Mouse (Mus musculus): Measurements from ENCODE around the gene Mib2. TPM values are rescaled to one million over a fixed set of nuclear protein-coding genes. Genes with fewer than 3 reads are reported as not detected.

Mib2 gene
- polyA plus RNA-seq, 1 experiment: 106 TPM

DNA sequence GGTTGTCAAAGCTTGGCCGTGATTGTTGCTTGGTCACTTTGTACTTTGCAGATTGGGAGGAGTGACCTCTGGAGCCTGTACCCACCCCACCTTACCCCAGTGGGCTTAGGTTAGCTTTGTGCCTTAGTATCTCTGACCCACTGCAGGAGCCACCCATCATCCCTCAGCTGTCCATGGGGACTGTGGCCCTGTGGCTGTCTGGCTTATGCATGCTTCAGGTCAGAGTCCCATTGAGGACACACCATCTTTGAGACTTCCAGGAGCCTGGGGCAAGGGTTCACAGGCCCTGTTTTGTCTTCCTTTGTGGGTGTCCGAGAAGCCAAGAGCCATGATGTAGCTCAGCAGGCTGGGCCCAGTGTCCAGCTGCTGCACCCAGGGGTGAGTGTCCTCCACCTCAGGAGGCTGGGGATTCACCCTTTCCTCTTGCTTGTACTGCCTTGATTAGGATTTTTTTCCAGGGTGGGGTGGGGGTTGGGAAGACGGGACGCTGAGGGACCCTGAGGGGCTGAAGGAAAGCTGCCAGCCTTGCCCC lies 26.6 kb upstream of the Mib2 start:
- H3K27me3 ChIP-seq (ENCODE audit: control insufficient read depth, insufficient read depth, insufficient read length): no peaks in the 10 kb centered on the region
- peak overlapping the region; percentile 15 for H3K4me3 ChIP-seq
- no peaks in the 10 kb centered on the region for H3K79me2 ChIP-seq (ENCODE audit: control insufficient read depth, insufficient read depth)
- TF ChIP-seq SRF (IDR thresholded peaks at IDR 0.05; ENCODE audit: control insufficient read depth, insufficient read length, low read depth) (no peak), POLR2A (IDR thresholded peaks at IDR 0.05; ENCODE audit: insufficient read length, low read depth) (no peak), MYOD1 (IDR thresholded peaks at IDR 0.05; ENCODE audit: control insufficient read depth in 1 of 3, insufficient read length in 2 of 3, low read depth in 2 of 3) (no peak), REST (IDR thresholded peaks at IDR 0.05; ENCODE audit: insufficient read depth, insufficient read length) (no peak), E2F4 (IDR thresholded peaks at IDR 0.05; ENCODE audit: insufficient read depth) (no peak), POLR2AphosphoS2 (IDR thresholded peaks at IDR 0.05; ENCODE audit: insufficient read length, low read depth) (no peak), TCF12 (IDR thresholded peaks at IDR 0.05; ENCODE audit: insufficient read depth, poor library complexity, severe bottlenecking) (no peak), MYOG (IDR thresholded peaks at IDR 0.05; ENCODE audit: control insufficient read depth in 1 of 3, insufficient read depth in 1 of 3, insufficient read length in 2 of 3, low read depth in 2 of 3) (no peak), USF1 (IDR thresholded peaks at IDR 0.05; ENCODE audit: low read depth) (no peak), TCF3 (IDR thresholded peaks at IDR 0.05; ENCODE audit: insufficient read length, low read depth) (no peak), CEBPB (IDR thresholded peaks at IDR 0.05; ENCODE audit: insufficient read depth, poor library complexity, severe bottlenecking) (no peak), MAX (IDR thresholded peaks at IDR 0.05; ENCODE audit: low read depth) (no peak)
- no peak overlapping the region for H3ac ChIP-seq (ENCODE audit: control insufficient read depth, insufficient read length)
- H3K36me3 ChIP-seq (ENCODE audit: control insufficient read depth, insufficient read depth): no peaks in the 10 kb centered on the region
- peak overlapping the region; percentile 69 for H3K4me2 ChIP-seq (ENCODE audit: low read depth)

DNA sequence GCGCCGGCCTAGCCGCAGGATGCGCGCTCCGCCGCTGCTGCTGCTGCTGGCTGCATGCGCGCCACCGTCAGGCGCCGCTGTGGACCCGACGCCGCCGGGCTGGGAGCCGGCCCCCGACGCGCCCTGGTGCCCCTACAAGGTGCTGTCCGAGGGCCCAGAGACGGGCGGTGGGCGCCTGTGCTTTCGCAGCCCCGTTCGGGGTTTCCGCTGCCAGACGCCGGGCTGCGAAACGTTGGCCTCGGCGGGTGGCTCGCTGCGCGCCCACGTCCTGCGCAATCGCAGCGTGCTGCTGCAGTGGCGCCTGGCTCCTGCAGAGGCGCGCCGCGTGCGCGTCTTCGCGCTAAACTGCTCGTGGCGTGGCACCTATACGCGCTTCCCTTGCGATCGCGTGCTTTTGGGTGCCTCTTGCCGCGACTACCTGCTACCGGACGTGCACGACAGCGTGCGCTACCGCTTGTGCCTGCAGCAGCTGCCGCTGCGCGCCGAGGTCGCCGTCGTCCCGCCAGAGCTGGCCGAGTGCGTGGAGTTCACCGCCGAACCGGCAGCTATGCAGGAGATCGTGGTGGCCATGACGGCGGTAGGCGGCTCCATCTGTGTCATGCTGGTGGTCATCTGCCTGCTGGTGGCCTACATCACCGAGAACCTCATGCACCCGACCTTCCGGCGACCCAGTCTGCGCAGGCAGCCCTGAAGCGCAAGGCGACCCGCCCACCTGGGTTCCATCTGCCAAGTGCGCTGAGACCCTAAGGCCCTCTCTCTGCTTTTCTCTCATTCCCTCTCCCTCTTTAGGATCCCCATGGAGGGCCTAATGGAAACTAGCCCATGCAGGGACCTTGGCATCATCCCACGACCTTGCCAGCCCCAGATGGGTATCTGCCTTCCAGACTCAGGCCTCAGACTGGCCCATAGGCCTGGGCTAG lies 25.7 kb upstream of the Mib2 start:
- Histone ChIP-seq H3K4me2 (ENCODE audit: low read depth) (peak overlapping the region; percentile 69), H3K79me2 (ENCODE audit: control insufficient read depth, insufficient read depth) (no peaks in the 10 kb centered on the region), H3K36me3 (ENCODE audit: control insufficient read depth, insufficient read depth) (no peaks in the 10 kb centered on the region), H3ac (ENCODE audit: control insufficient read depth, insufficient read length) (peak overlapping the region; percentile 43), H3K4me3 (peak overlapping the region; percentile 15), H3K27me3 (ENCODE audit: control insufficient read depth, insufficient read depth, insufficient read length) (no peaks in the 10 kb centered on the region)
- no peak for TF ChIP-seq E2F4 (IDR thresholded peaks at IDR 0.05; ENCODE audit: insufficient read depth)
- TF ChIP-seq MYOG (IDR thresholded peaks at IDR 0.05; ENCODE audit: control insufficient read depth in 1 of 3, insufficient read depth in 1 of 3, insufficient read length in 2 of 3, low read depth in 2 of 3): peak in 1 of 3 experiments; percentile 27
- TF ChIP-seq MAX (IDR thresholded peaks at IDR 0.05; ENCODE audit: low read depth): no peak
- TF ChIP-seq MYOD1 (IDR thresholded peaks at IDR 0.05; ENCODE audit: control insufficient read depth in 1 of 3, insufficient read length in 2 of 3, low read depth in 2 of 3): peak in 2 of 3 experiments; percentile 25 to 71
- TF ChIP-seq CEBPB (IDR thresholded peaks at IDR 0.05; ENCODE audit: insufficient read depth, poor library complexity, severe bottlenecking): no peak
- TF ChIP-seq POLR2A (IDR thresholded peaks at IDR 0.05; ENCODE audit: insufficient read length, low read depth): peak; percentile 52
- no peak for TF ChIP-seq USF1 (IDR thresholded peaks at IDR 0.05; ENCODE audit: low read depth)
- no peak for TF ChIP-seq SRF (IDR thresholded peaks at IDR 0.05; ENCODE audit: control insufficient read depth, insufficient read length, low read depth)

DNA sequence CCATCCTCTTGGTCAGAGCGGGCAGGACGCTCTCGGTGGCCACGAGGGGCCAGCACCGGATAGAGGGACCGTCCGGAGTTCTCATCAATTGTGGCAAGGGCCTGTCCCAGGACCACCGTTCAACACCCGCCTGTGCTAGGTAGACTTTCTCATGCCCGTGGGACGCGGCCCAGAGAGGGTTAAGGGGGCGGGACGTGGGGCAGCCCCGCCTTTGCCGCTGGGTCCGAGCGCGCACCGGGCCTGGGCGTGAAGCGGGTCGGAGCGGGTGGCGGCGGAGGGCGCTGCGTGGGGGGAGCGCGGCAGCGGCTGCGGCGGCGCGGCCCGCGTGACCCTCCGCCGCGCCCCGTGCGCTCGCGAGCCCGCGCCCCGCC lies 25.1 kb upstream of the Mib2 start, which contains the start of gene Fndc10:
Gene Fndc10 (plus strand): TSS at position 232 of the 371 bp plus-strand sequence.
- peak; percentile 56 for TF ChIP-seq POLR2A (IDR thresholded peaks at IDR 0.05; ENCODE audit: insufficient read length, low read depth)
- TF ChIP-seq REST (IDR thresholded peaks at IDR 0.05; ENCODE audit: insufficient read depth, insufficient read length): no peak
- no peak for TF ChIP-seq MYOG (IDR thresholded peaks at IDR 0.05; ENCODE audit: control insufficient read depth in 1 of 3, insufficient read depth in 1 of 3, insufficient read length in 2 of 3, low read depth in 2 of 3)
- H3K36me3 ChIP-seq (ENCODE audit: control insufficient read depth, insufficient read depth): no peaks in the 10 kb centered on the region
- H3K4me2 ChIP-seq (ENCODE audit: low read depth): peak within 1 kb of the TSS; percentile 70
- H3K4me3 ChIP-seq: peak within 1 kb of the TSS; percentile 15
- no peaks in the 10 kb centered on the region for H3K27me3 ChIP-seq (ENCODE audit: control insufficient read depth, insufficient read depth, insufficient read length)
- no peaks in the 10 kb centered on the region for H3K79me2 ChIP-seq (ENCODE audit: control insufficient read depth, insufficient read depth)
- H3ac ChIP-seq (ENCODE audit: control insufficient read depth, insufficient read length): peak within 1 kb of the TSS; percentile 43

DNA sequence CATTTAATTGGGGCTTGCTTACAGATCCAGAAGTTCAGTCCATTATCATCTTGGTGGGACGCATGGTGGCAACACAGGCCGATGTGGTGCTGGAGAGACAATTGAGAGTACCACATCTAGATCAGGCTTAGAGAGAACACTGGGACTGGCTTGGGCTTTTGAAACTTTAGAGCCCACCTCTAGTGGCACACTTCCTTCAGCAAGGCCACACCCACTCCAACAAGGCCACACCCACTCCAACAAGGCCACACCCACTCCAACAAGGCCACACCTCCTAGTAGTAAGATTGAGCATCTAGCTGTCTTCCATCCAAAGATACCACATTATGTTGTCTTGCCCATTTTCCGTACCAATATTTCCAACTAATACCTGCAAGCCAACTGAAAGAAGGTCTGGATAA lies 23.4 kb upstream of the Mib2 start:
- H3ac ChIP-seq (ENCODE audit: control insufficient read depth, insufficient read length): no peak overlapping the region
- H3K4me3 ChIP-seq: no peak overlapping the region
- no peak for TF ChIP-seq TCF3 (IDR thresholded peaks at IDR 0.05; ENCODE audit: insufficient read length, low read depth)
- TF ChIP-seq MYOG (IDR thresholded peaks at IDR 0.05; ENCODE audit: control insufficient read depth in 1 of 3, insufficient read depth in 1 of 3, insufficient read length in 2 of 3, low read depth in 2 of 3): no peak
- TF ChIP-seq CEBPB (IDR thresholded peaks at IDR 0.05; ENCODE audit: insufficient read depth, poor library complexity, severe bottlenecking): no peak
- no peak for TF ChIP-seq POLR2AphosphoS2 (IDR thresholded peaks at IDR 0.05; ENCODE audit: insufficient read length, low read depth)
- TF ChIP-seq MAX (IDR thresholded peaks at IDR 0.05; ENCODE audit: low read depth): no peak
- no peak for TF ChIP-seq TCF12 (IDR thresholded peaks at IDR 0.05; ENCODE audit: insufficient read depth, poor library complexity, severe bottlenecking)
- no peak for TF ChIP-seq POLR2A (IDR thresholded peaks at IDR 0.05; ENCODE audit: insufficient read length, low read depth)
- no peak for TF ChIP-seq SRF (IDR thresholded peaks at IDR 0.05; ENCODE audit: control insufficient read depth, insufficient read length, low read depth)
- no peaks in the 10 kb centered on the region for H3K36me3 ChIP-seq (ENCODE audit: control insufficient read depth, insufficient read depth)
- H3K79me2 ChIP-seq (ENCODE audit: control insufficient read depth, insufficient read depth): no peaks in the 10 kb centered on the region
- no peaks in the 10 kb centered on the region for H3K27me3 ChIP-seq (ENCODE audit: control insufficient read depth, insufficient read depth, insufficient read length)
- H3K4me2 ChIP-seq (ENCODE audit: low read depth): no peak overlapping the region

Measured in myocyte (in vitro differentiated cells).